Mouse (Mus musculus) NIH3T3 (cell line): ENCODE data around the gene Unc79.

Experiments used
- DNase-seq: peaks from one replicate; pipeline ENCODE4 v3.0.0-alpha.2; 2012; ENCODE audit warnings: low read depth

Gene Unc79

GRCm38 (mm10) chr12:102948778-102949394 lies at the start of gene Unc79:
TSS of gene Unc79 (plus strand) at chr12:102948859.
- no peak for DNase-seq

DNA sequence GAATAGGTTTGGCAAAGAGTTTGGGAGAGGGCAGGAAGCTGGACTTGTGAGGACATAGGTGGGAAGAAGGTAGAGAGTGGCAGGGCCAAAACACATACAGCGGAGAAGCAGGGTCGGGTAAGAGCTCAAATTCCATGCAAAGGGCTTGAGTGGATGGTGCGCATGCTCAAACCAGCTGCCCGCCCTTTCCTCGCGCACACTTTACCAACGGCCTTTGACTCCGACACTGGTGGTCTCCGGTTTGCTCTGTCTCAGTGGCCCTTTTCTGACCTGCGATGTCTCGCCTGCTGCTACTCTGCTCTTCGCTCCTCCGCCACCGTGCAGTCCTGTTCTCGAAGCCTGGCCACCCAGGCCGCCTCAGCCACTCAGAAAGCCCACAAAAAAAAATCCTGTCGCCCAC lies 49.6 kb upstream of the Unc79 start, which contains the start of gene Cox8c:
TSS of gene Cox8c (plus strand) at position 226 of the 400 bp plus-strand sequence.
- DNase-seq = no peak

- no peak for DNase-seq
These were observed 40.5 kb upstream of the Unc79 start for GRCm38 (mm10) chr12:102908191-102908590.

DNA sequence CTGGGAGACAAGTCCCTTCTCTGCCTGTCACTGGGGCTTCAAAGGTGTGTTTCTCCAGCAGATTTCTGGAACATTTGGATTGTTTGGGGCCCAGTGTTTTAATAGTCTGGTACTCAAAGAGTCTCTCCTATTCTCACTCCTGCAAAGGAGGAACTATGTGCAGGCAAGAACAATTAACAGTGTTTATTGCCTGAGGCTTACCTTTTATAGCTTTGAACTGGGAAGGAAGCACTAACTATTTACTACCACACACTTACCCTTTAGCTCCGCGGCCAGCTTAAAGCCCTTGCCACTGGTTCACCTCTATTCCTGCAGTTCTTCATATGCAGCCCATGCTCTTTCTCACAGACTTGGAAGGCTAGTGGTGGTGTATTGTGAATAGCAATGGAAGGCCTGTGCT lies 32.6 kb upstream of the Unc79 start:
- DNase-seq = no peak

DNA sequence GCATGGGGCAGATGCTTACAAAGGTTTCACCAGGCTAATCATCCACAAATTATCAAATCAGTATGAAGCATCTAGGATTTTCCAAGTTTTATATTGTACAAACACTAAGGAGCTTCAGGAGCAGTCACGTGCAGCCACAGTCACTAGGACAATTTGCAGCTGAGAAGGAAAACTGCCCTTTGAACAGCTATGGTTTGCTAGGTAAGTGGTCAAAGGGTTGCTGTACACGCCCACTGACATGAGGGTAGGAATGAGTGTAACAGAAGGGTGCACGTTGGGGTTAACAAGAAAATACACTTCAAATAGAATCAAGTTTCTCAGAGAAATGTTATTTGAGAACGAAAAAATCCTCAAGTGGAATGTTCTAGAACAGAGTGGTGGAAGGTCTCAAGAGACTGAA lies 18.9 kb upstream of the Unc79 start:
- no peak for DNase-seq

DNA sequence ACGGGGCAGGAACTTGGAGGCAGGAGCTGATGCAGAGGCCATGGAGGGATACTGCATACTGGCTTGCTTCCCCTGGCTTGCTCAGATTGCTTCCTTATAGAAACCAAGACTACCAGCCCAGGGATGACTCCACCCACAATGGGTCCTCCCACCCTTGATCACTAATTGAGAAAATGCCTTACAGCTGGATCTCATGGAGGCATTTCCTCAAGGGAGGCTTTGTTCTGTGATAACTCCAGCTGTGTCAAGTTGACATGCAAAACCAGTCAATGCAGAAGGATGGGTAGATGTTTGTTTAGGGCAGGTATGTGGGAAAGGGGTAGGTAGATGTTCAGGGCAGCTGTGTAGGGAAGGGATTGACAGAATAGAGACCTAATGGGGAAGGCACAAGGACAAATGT lies 18.3 kb upstream of the Unc79 start:
- DNase-seq = no peak

- no peak for DNase-seq
These were observed 17.9 kb upstream of the Unc79 start for GRCm38 (mm10) chr12:102930789-102931188.

- DNase-seq = no peak
These were observed 12.8 kb upstream of the Unc79 start for GRCm38 (mm10) chr12:102935892-102936291.

- DNase-seq = no peak
These were observed 3.1 kb upstream of the Unc79 start for GRCm38 (mm10) chr12:102945571-102945970.

GRCm38 (mm10) chr12:102947826-102948225 lies 833 bp upstream of the Unc79 start:
- no peak for DNase-seq

GRCm38 (mm10) chr12:102949395-102950208 lies 943 bp downstream of the Unc79 start:
- DNase-seq = peak; percentile 9

- no peak for DNase-seq
These were observed 11.6 kb downstream of the Unc79 start for GRCm38 (mm10) chr12:102960051-102960775.

DNA sequence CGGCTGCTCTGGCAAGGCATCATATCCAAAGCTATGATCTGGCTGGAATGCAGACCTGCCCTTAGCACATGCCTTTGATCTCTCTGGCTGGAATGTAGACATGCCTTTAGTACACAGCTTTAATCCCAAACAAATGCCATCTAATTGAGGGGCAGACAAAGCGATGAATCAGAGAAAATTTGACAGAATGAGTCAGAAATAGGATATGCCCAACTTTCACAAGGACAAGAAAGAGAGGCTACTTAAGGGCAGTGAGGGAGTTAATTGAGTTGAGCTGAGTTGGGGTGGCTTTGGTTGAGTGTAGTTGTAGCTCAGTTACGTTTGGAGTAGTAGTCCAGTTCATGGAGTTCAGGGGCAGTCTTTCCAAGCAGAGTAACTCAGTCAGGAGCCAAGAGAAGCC lies 12.4 kb downstream of the Unc79 start:
- no peak for DNase-seq

DNA sequence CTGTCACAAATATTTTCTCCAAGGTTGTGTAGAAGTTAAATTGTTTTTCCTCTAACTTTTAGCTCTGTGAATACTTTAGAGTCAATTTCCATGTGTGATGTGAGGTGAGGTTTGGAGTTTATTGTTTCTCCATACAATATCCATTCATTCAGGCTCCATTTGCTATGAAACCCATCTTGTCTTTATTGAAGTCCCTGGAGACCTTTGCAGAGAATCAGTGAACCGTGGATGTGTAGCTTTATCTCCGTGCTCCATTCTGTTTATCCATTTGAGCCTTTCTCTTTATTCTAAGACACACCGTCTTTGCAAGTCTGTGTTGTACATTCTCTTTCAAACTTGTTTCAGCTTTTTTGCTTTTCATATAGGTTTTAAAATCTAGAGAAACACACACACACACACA lies 15.8 kb downstream of the Unc79 start:
- no peak for DNase-seq

DNA sequence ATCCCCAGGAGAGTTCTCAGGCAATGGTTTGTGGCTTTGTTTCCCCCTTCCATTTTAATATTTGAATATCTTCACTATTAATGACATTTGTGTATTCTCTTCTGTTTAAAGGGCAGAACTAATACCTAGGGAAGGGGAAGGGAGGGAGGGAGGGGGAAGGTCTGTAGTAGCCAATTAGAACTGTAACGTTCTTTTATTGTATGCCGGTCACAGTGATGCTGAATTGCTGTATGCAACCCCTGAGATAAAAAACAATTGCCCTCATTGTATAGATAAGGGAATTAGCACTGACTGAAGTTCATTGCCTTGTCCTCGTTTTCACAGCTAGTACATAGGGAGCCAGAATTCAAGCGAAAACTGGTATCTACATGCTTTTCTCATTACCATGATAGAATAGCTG lies 31.9 kb downstream of the Unc79 start:
- DNase-seq = no peak

- no peak for DNase-seq
These were observed 32.9 kb downstream of the Unc79 start for GRCm38 (mm10) chr12:102981543-102981942.

DNA sequence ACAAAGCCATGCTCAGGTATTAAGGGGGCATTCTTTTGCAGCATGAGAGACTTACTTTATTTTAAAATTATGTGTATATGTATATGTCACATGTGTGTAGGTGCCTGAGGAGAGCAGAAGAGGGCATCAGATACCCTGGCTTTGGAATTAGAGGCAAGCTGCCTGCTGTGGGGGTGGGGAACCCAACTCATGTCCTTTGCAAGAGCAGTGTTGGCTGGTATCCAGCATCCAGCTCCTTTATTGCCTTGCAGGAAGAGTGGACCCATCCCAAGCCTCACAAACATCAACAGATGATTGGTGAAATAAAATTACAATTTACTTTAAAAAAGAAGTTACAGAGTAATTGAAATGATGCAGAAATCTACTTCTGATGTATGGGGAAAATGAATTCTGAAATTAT lies 36.7 kb downstream of the Unc79 start:
- DNase-seq = no peak

- DNase-seq = no peak
These were observed 39.1 kb downstream of the Unc79 start for GRCm38 (mm10) chr12:102987736-102988135.

- no peak for DNase-seq
These were observed 59.8 kb downstream of the Unc79 start for GRCm38 (mm10) chr12:103008491-103008890.

GRCm38 (mm10) chr12:103018161-103018560 lies 69.5 kb downstream of the Unc79 start:
- DNase-seq = peak; percentile 14

DNA sequence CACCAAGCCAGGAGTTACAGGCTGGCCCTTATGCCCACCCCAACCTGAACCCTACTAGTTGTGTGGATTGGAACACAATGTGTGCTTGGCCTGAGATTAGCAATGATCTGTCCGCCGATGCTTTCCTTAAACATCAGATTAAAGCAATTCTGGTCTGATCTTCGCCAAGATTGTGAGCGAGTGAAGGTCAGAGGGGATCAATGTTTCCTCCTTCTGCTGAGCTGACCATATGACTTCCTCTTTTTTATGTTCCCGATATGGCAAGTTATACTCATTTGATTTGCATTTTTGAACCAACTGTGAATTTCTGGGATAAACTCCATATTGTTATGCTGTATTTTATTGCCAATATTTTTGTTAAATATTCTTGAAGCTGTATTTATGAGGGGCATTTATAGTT lies 88.0 kb downstream of the Unc79 start:
- no peak for DNase-seq

DNA sequence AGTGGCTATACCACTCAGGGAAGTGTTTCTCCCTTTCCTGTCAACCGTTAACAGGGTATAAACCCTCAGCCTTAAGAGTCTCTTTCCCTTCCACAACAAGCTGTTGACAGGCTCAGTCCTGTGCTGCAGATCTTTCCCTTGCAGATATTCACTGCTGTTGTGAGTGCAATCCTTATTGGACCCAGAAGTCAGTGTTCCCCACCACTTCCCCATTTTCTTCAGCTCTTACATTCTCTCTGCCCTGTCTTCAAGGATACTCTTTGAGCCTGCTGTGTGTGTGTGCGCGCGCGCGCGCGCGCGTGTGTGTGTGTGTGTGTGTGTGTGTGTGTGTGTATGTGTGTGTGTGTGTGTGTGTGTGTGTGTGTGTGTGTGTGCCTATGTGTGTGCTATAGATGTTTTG lies 90.7 kb downstream of the Unc79 start:
- DNase-seq = no peak

DNA sequence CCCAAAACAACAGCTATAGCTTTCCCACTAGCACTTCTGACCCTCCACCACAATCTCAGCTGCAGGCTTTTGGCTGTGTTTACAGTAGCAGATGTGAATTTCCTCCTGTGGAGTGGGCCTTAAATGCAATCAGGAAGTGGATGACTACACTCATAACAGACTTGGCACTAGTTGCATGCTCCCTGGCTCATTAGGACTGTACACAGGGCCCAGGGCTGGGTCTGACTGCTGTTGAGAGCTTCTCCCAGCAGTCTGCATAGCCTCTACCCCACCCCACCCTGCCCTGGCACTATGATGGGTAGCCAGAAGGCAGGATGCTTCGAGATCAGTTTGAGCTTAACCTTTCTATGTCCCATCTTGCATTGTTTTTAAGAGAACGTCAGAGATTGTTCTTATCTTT lies 91.5 kb downstream of the Unc79 start:
- no peak for DNase-seq
